In the genomic region with DNA sequence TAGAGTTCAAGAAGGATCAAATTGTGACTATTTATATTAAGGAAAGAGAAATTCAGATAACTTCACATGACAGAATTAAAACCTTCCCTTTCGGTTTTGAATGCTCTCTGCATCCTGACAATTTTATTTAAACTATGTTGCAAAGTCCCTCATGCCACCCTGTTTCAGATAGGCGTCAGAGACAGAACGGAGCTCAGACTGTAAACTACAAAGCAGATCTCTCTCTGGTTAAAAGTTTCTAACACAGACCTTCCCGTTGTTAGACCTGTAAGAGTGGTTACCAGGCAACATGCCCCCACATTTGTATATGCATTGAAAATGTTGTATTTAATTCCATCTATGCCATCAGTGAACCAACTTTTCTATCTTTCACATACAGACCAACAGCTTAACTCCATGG, we compare ENCODE assay signal across 12 mouse cellular contexts.
"Had no signal": no experiment of that assay in that cellular context is flagged by ENCODE, and none has a peak within 500 bp of the region (broad histone marks: within the 10 kb centered on the region; RNA-seq: fewer than 3 reads in every experiment).

No protein-coding gene starts in this region.

- H3K36me3 ChIP-seq: liver, embryonic 13.5 days; midbrain, embryonic 13.5 days had no signal

- H3K27ac ChIP-seq: liver, embryonic 13.5 days had no signal

- H3K27me3 ChIP-seq: liver, embryonic 13.5 days; midbrain, embryonic 13.5 days had no signal

- DNase-seq: kidney, adult 18-20 months; kidney, adult 9 months; kidney, postnatal 14 days; kidney, postnatal 4 days; layer of hippocampus, postnatal 36 days; liver, embryonic 13.5 days; lung, adult 2 months; lung, postnatal 14 days; lung, postnatal 4 days; thymus, adult 18-20 months; thymus, postnatal 36 days had no signal

- H3K4me3 ChIP-seq: liver, embryonic 13.5 days; midbrain, embryonic 13.5 days had no signal

- H3K4me2 ChIP-seq: liver, embryonic 13.5 days had no signal

- H3K4me1 ChIP-seq: liver, embryonic 13.5 days had no signal

- H3K9me3 ChIP-seq: liver, embryonic 13.5 days; midbrain, embryonic 13.5 days had no signal

- H3K9ac ChIP-seq: liver, embryonic 13.5 days; midbrain, embryonic 13.5 days had no signal
